Mouse (Mus musculus) lung, embryonic 14.5 days (tissue): Measurements from ENCODE around the gene Zfp709. TPM values are rescaled to one million over a fixed set of nuclear protein-coding genes. Genes with fewer than 3 reads are reported as not detected.
"Not testable (repeated sequence)": the region's sequence is repeated elsewhere in the genome, so short reads cannot be mapped to it uniquely, and the experiment has no call there.

ENCODE experiments used
- ATAC-seq: fragments of 200-750 bp; cut with Nextera tagmentation; 2 replicates; pipeline ENCODE4 v1.8.0; 2017; ENCODE audit warnings: mild to moderate bottlenecking, moderate TSS enrichment, moderate library complexity; ENCODE audit not compliant: insufficient read depth
- DNase-seq: peaks from one replicate; pipeline ENCODE4 v3.0.0-alpha.2; 2015
- H3K27ac ChIP-seq: fragments of 300-500 bp; sonication (generic); 2 replicates; pipeline ENCODE4 v1.5.1; 2014; ENCODE audit warnings: low read depth, mild to moderate bottlenecking, moderate library complexity
- H3K27me3 ChIP-seq: fragments of 300-500 bp; sonication (generic); 2 replicates; pipeline ENCODE4 v1.6.1; 2014; ENCODE audit warnings: low read length, control low read depth; ENCODE audit not compliant: insufficient read depth
- H3K36me3 ChIP-seq: fragments of 300-500 bp; sonication (generic); 2 replicates; pipeline ENCODE4 v1.6.1; 2014; ENCODE audit warnings: control low read depth; ENCODE audit not compliant: insufficient read depth
- H3K4me1 ChIP-seq: fragments of 300-500 bp; sonication (generic); 2 replicates; pipeline ENCODE4 v1.6.1; 2014; ENCODE audit warnings: antibody characterized with exemption, control low read depth; ENCODE audit not compliant: insufficient read depth
- H3K4me2 ChIP-seq: fragments of 300-500 bp; sonication (generic); 2 replicates; pipeline ENCODE4 v1.6.1; 2014; ENCODE audit warnings: mild to moderate bottlenecking
- H3K4me3 ChIP-seq: fragments of 300-500 bp; sonication (generic); 2 replicates; pipeline ENCODE4 v1.5.1; 2014; ENCODE audit warnings: low read depth, low read length
- H3K9ac ChIP-seq: fragments of 300-500 bp; sonication (generic); 2 replicates; pipeline ENCODE4 v1.6.1; 2014
- H3K9me3 ChIP-seq: fragments of 300-500 bp; sonication (generic); 2 replicates; pipeline ENCODE4 v1.6.1; 2016; ENCODE audit warnings: low read depth, low read length, control low read depth
- CTCF ChIP-seq: IDR thresholded peaks from 2 replicates; pipeline ENCODE4 v1.5.1; 2016; ENCODE audit warnings: antibody characterized with exemption, low read depth
- WGBS: fragments of 180-500 bp; shearing (Covaris S2); extraction: QIAGEN DNeasy Blood & Tissue Kit; methylation state at CpG from one replicate; pipeline ENCODE4 v1.1.7; 2014; 5-methylcytosine and 5-hydroxymethylcytosine counted together
- polyA plus RNA-seq: library from polyadenylated mRNA; unstranded; fragments of >200 nt; fragmentation: Nextera tagmentation; extraction: Ambion mirVana; gene quantifications from 2 replicates; pipeline ENCODE4 v1.2.1, GENCODE M21; 2014

Gene Zfp709
- 7.1 and 8.2 TPM in 2 replicates for polyA plus RNA-seq

DNA sequence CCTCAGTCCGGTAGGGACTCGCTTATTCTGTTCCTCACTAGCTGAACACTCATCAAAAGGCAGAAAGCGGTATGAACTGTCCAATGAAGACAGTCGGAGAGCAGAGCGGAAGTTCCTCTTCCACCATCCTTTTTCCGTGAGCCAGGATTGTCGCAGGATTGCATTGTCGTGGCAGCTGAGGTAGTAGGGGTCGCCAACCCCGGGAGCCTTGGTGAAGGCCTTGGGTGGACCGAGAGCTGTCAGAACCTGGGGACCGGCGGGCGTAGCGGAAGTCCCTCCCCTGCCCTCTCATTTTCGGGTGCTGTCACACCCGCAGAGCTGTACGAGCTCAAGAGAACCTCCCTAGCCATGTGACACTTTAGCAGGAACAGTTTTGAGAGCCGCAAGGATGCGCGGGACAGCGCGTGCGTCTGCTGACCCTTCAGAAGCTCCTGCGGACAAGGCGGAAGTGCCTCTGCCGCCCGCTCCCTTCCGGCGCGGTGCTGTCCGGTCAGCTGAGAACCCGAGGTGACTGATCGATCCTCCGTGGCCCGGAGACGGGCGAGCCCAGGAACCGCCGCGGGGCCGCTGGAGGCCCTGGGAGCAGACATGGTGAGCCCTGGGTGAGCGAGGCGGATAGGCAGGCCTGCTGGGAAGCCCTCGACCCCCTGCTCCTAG, at the start of gene Zfp709:
Zfp709 (plus strand) TSS at position 402 of the 657 bp plus-strand sequence.
- Histone ChIP-seq H3K27me3 (no peaks in the 10 kb centered on the region), H3K4me1 (no peaks in the 10 kb centered on the region), H3K4me3 (peak within 1 kb of the TSS; percentile 61), H3K27ac (peak within 1 kb of the TSS; percentile 19; the same call in 1 of the 2 replicates), H3K9ac (peak within 1 kb of the TSS; percentile 69), H3K4me2 (peak within 1 kb of the TSS; percentile 68), H3K36me3 (peaks cover 15% of the 10 kb centered on the region), H3K9me3 (peaks cover 15% of the 10 kb centered on the region)
- TF ChIP-seq CTCF, result no peak
- DNase-seq (peak; percentile 86), ATAC-seq (peak; percentile 98)
- WGBS, result 3% methylated on average over 45 of the region's 45 CpGs

DNA sequence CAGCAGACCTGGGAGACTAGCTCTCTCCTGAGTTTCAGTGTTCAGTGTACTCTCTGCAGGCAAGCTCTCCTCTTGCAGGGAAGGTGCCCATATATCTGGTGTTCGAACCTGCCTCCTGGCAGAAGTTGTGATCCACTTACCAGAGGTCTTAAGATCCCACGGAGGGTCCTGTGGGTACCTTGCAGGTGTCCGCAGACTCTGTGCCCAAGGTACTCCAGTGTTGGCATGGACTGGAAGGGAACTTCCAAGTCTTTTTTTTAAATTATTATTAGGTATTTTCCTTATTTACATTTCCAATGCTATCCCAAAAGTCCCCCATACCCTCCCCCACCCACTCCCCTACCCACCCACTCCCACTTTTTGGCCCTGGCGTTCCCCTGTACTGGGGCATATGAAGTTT, 43.6 kb upstream of the Zfp709 start:
- not testable (repeated sequence) for H3K4me3 ChIP-seq, H3K4me2 ChIP-seq, H3K27ac ChIP-seq, H3K9me3 ChIP-seq, H3K4me1 ChIP-seq, H3K36me3 ChIP-seq, DNase-seq, H3K27me3 ChIP-seq, H3K9ac ChIP-seq, ATAC-seq
- WGBS, result 80% methylated on average over 4 of the region's 4 CpGs

DNA sequence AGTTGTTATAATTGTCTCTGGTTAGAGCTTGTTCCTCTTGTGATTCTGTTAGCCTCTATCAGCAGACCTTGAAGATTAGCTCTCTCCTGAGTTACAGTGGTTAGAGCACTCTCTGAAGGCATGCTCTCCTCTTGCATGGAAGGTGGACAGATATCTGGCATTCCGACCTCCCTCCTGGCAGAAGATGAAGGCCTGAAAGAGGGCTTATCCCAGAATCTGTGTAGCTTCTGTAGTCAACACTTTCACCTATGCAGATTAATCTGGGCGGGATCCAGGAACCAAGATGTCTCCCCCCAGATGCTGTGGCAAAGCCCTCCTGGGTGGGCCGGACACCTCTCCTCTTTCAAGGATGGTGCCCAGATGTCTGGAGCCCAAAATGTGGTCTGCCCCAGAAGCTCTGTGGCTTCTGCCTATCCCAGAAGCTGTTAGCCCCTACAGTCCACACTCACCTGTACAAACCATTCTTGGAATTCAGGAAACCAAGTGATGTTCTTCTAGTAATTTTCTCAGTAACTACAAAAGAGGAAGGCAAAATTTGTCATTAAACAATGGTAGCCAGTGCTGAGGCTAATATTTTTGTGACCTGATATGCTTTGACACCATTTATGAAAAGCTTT, 40.5 kb upstream of the Zfp709 start:
- ATAC-seq, H3K36me3 ChIP-seq, H3K27me3 ChIP-seq, H3K4me3 ChIP-seq, H3K4me1 ChIP-seq, H3K27ac ChIP-seq, H3K9me3 ChIP-seq, H3K4me2 ChIP-seq, H3K9ac ChIP-seq: not testable (repeated sequence)
- DNase-seq, result peak; percentile 0
- 87% methylated on average over 3 of the region's 3 CpGs for WGBS

DNA sequence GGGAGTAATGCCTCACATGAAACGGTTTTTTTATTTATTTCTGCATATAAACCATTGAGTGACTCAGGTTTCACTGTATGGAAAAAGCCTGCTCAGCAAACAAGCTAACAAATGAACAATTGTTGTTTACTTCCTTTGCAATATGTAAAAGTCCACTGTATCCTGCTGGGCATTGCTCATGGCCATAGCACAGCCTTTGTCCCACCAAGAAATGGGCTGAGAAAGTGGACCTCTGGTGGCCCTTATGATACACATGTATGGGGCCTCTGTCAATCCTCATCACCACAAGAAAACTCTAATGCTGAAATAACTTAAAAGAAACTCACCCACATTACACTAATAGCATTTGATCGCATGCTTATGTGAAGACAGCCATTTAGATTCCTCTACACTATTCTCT, 39.3 kb upstream of the Zfp709 start:
- H3K4me1 ChIP-seq, H3K4me2 ChIP-seq, H3K4me3 ChIP-seq, ATAC-seq, H3K27ac ChIP-seq, H3K36me3 ChIP-seq, H3K27me3 ChIP-seq, H3K9me3 ChIP-seq, H3K9ac ChIP-seq: not testable (repeated sequence)
- WGBS, result 72% methylated on average over 2 of the region's 2 CpGs
- peak; percentile 0 for DNase-seq

DNA sequence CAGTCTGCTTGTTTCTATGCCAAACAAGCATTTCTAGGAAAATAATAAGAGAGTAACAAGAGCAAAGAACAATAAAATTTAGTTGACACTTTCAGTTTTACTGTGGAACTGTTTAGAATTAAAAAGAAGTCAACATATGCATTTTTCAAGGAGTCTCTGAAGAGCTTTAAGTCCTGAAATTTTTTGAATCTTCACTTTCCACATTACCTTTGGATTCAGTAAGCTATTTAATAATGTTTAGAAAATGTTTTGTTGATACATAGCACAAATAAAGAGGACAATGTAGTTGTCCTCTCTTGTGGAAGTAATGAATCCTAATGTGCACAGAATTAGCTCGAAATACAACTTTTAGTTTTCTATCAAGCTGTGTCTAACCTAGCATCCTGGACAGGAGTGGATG, 37.4 kb upstream of the Zfp709 start:
- H3K4me3 ChIP-seq, H3K9ac ChIP-seq, ATAC-seq, H3K27me3 ChIP-seq, H3K36me3 ChIP-seq, H3K9me3 ChIP-seq, H3K27ac ChIP-seq, H3K4me1 ChIP-seq, DNase-seq, H3K4me2 ChIP-seq: not testable (repeated sequence)
- 70% methylated on average over 1 of the region's 1 CpGs for WGBS

- not testable (repeated sequence) for H3K27me3 ChIP-seq, H3K36me3 ChIP-seq, H3K4me3 ChIP-seq, H3K9me3 ChIP-seq, H3K4me2 ChIP-seq, H3K27ac ChIP-seq, ATAC-seq, H3K4me1 ChIP-seq, H3K9ac ChIP-seq
- peak; percentile 0 for DNase-seq
- 86% methylated on average over 1 of the region's 1 CpGs for WGBS
These were observed 35.8 kb upstream of the Zfp709 start for GRCm38 (mm10) chr8:71845993-71846483.

DNA sequence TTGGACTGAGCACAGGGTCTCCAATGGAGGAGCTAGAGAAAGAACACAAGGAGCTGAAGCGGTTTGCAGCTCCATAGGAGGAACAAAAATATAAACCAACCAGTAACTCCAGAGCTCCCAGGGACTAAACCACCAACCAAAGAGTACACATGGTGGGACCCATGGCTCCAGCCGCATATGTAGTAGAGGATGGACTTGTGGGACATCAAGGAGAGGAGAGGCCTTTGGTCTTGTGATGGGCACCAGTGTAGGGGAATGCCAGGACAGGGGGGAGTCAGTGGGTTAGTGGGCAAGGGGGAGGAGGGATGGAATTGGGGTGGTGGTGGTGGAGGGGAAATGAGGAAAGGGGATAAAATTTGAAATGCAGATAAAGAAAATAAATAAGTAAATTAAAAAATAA, 35.1 kb upstream of the Zfp709 start:
- not testable (repeated sequence) for H3K36me3 ChIP-seq, H3K4me3 ChIP-seq, DNase-seq, H3K9ac ChIP-seq, H3K4me1 ChIP-seq, ATAC-seq, H3K27ac ChIP-seq, H3K9me3 ChIP-seq, H3K27me3 ChIP-seq, H3K4me2 ChIP-seq
- WGBS, result 82% methylated on average over 2 of the region's 2 CpGs

DNA sequence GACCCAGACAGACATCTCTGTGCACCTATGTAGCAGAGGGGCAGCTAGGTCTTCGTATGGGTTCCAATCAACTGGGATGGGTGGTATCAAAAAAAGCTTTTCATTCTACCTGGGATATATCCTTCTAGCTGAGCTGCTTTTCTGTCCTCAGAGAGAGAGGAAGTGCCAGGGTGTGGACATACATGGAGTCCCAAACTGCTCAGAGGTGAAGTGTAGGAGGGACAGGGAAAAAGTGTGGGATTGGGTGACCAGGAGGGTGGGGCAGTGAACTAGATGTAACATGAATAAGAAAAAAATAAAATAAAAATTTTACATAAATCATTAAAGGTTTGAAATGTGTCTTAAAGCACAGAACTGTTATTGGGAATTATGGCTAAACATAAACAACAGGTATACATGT, 30.8 kb upstream of the Zfp709 start:
- not testable (repeated sequence) for H3K4me2 ChIP-seq, DNase-seq, ATAC-seq, H3K27ac ChIP-seq, H3K4me1 ChIP-seq, H3K9me3 ChIP-seq, H3K27me3 ChIP-seq, H3K4me3 ChIP-seq, H3K9ac ChIP-seq, H3K36me3 ChIP-seq
- 68% methylated on average over 1 of the region's 1 CpGs for WGBS

DNA sequence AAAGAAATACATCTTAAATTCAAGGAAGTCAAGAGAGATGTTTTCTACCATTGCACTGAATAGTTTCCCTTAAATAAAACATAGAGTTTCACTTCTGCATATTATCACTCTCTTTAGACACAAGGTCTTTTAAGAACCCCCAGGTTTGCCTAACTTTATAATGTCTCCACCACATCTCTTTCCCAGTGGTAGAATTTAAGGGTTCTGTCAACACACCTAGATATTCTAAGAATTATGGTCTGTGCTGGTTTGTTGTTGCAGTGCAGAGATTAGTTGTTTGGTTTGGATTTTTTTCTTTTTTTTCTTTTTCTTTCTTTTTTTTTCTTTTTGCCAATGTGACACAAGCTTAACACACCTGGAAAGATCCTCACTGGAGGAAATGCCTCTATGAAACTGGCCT, 28.5 kb upstream of the Zfp709 start:
- not testable (repeated sequence) for H3K4me1 ChIP-seq, H3K4me2 ChIP-seq, H3K4me3 ChIP-seq, ATAC-seq, DNase-seq, H3K36me3 ChIP-seq, H3K27me3 ChIP-seq, H3K27ac ChIP-seq, H3K9ac ChIP-seq, H3K9me3 ChIP-seq

GRCm38 (mm10) chr8:71856630-71857328, 25.0 kb upstream of the Zfp709 start:
- not testable (repeated sequence) for H3K9me3 ChIP-seq, H3K4me1 ChIP-seq, H3K9ac ChIP-seq, ATAC-seq, H3K4me2 ChIP-seq, H3K27me3 ChIP-seq, H3K36me3 ChIP-seq, H3K4me3 ChIP-seq, H3K27ac ChIP-seq, DNase-seq
- 72% methylated on average over 9 of the region's 10 CpGs for WGBS
